Mouse (Mus musculus) skeletal muscle tissue, postnatal 0 days (tissue): ENCODE measurements around the gene Mup8. TPM values are rescaled to one million over a fixed set of nuclear protein-coding genes. Genes with fewer than 3 reads are reported as not detected.

Experiments
- polyA plus RNA-seq: library from polyadenylated mRNA; unstranded; fragments of >200 nt; fragmentation: Nextera tagmentation; extraction: Ambion mirVana; gene quantifications from 2 replicates; pipeline ENCODE4 v1.2.1, GENCODE M21; 2015

Mup8 gene
- not detected in 2 replicates for polyA plus RNA-seq

GRCm38 (mm10) chr4:60222499-60222898, at the start of gene Mup8:
TSS of gene Mup8 (minus strand) at chr4:60222599.

Other genes starting within 250 kb of the Mup8 start
- gene Mup7, start 152.1 kb downstream of the Mup8 start, polyA plus RNA-seq, result not detected in 2 replicates
- not detected in 2 replicates for gene Mup2, start 68.3 kb downstream of the Mup8 start, polyA plus RNA-seq
- not detected in 2 replicates for gene Mup9, start 199.4 kb upstream of the Mup8 start, polyA plus RNA-seq